Mouse (Mus musculus) CD4-positive, CD25-positive, alpha-beta regulatory T cell (primary cell): Measurements from ENCODE around the gene Myt1. TPM values are rescaled to one million over a fixed set of nuclear protein-coding genes. Genes with fewer than 3 reads are reported as not detected.

ENCODE experiments used
- polyA plus RNA-seq: library from polyadenylated mRNA; unstranded; fragments of 100-300 nt; shearing (Covaris generic); gene quantifications from one replicate; pipeline ENCODE4 v1.2.1, GENCODE M21; 2017

Gene Myt1
- polyA plus RNA-seq: not detected

DNA sequence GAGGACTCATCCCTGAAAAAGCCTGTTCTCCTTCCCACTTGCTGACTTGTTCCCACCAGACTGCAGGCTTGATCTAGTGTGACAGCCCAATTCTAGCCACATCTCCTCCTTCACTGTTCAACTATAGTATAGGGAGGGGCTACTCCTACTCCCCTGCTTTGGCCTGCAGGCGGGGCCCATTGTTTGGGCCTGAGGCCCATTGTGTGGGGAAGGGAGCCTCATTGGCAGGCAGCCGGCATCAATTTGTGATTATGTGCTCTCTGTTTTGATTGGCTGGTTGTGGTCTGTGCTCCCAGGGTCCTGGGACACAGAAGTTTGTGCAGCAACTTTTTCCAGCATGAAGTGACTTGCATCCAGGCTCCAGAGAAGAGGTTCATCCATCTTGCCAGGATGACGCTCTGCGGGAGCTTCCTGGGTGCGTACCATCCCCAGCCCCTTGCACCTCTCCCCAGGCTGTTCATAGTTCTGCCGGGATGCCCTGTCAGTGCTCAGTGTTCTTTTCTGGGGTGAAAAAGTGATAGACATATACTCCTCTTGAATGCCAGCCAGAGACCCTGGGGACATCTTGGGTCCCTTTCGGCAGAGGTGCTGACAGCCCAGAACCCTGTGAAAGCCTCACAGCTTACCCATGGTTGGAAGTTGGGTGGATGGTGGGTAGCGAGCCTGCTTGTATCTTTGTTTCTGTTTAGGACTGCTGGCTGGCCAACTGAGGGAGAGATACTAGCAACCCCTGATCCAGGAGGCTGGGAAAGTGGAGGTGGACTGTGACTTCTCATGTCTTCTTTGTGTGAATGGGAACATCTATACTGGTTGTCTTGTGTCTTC, at the start of gene Myt1:
TSS of gene Myt1 (plus strand) at position 327 of the 825 bp plus-strand sequence.

DNA sequence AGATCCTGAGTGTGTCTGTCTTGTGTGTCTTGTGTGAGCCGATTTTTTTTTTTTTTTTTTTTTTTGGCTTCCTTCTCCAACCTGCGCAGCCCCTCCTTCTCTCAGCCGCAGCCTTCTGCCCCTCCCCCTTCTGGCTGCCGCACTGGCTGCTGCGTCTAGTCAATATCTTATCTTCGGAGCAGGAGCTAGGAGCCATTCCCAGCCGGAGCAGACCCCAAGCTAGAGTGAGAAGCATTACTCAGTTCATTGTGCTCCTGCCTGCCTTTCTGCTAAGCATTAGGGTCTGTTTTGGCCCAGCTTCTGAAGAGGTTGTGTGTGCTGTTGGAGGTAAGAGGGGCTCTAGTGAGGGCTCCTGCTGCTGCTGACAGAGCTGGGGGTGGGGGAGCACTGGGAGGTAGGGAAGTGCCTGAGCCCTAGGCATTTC, 48.2 kb upstream of the Myt1 start, which contains the start of gene Oprl1:
TSS of gene Oprl1 (plus strand) at position 114 of the 424 bp plus-strand sequence.

DNA sequence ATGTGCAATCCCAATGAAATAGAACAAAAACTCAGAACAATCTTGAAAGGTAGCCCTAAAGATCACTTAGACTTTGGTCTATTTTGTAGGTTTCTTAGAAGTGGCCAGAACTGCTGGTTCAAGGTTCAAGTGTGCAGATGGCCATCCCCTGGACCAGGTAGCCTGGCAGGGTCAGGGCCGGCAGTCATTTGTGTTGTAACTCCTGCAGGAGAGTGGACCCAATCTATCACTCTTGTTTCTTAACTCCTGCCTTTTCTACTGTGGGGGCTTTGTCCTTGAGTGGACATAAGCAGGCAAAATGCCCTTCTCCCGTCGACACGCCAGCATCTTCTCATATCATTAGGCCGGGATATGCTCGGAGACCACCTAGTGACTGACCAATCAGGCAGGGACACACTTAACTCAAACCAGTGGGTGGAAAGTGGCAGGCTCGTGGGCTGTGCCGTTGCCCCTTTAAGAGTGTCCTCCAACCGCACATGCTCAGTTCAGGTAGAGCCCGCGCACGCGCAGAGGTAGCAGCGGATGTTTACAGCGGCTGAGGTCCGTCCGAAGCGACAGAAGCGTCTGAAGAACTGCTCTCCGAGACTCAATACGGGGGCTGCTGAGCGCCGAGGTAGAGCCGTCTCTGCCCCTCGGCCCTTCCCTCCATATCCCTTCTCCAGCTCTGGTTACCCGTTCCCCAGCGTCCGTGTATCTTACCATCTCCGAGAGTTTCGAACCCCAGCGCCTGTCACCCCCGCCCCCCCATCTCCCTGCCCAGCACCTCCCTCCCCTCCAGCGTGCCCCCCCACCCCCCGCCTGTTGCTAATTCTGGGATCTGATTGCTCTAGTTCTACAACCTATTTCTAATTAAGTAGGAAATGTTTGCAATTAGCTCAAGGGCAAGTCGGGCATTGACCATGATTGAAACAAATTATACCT, 74.5 kb downstream of the Myt1 start, which contains the start of gene Pcmtd2:
TSS of gene Pcmtd2 (plus strand) at position 483 of the 921 bp plus-strand sequence.

DNA sequence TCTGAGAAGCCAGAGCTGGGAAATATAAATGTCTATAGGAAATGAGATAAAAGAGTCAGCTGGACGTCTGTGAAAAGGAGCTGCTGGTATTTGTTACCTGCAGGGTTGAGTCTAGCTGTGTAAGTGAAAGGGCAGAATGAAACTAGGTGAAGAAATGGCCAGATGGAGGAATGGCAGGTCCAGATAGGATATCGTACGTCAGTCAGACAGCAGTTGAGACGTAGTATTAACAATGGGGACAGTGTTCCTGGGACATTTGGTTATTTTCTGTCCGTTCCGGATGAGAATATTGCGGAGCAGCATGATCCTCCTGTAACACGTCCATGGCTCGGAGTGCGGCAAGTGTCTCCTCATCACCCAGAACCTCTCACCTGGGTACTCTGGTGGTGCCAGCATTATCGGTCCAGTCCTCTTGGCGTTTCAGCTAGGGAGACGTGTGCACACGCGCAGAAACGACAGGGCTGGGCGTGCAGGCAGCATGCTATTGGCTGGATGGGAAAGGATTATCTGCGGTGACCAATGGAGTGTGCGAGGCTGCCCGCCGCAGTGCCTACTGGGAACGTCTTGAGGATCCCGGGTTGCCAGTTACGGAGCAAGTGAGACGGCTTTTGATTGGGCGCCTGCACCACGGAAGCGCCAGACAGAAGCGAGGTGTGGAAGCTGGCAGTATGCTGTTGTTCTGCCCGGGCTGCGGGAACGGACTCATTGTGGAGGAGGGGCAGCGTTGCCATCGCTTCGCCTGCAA, 100.8 kb downstream of the Myt1 start, which contains the start of gene Polr3k:
TSS of gene Polr3k (plus strand) at position 547 of the 745 bp plus-strand sequence.

Other genes with a start within 250 kb of the Myt1 start
- gene Dnajc5, start 242.8 kb upstream of the Myt1 start, polyA plus RNA-seq: 114 TPM
- gene Uckl1, start 178.4 kb upstream of the Myt1 start, polyA plus RNA-seq: 226 TPM
- gene Prpf6, start 171.5 kb upstream of the Myt1 start, polyA plus RNA-seq: 88.6 TPM
- gene Zfp512b, start 170.5 kb upstream of the Myt1 start, polyA plus RNA-seq: 40.6 TPM
- 37.9 TPM for gene Samd10, start 164.1 kb upstream of the Myt1 start, polyA plus RNA-seq
- not detected for gene Gm29797, start 106.3 kb upstream of the Myt1 start, polyA plus RNA-seq
- not detected for gene Sox18, start 91.7 kb upstream of the Myt1 start, polyA plus RNA-seq
- 19.6 TPM for gene Tcea2, start 83.0 kb upstream of the Myt1 start, polyA plus RNA-seq
- 222 TPM for gene Rgs19, start 69.4 kb upstream of the Myt1 start, polyA plus RNA-seq
- gene Lkaaear1, start 64.9 kb upstream of the Myt1 start, polyA plus RNA-seq: not detected
- gene Oprl1, start 48.3 kb upstream of the Myt1 start, polyA plus RNA-seq: 0.34 TPM
- 71.4 TPM for gene Pcmtd2, start 74.5 kb downstream of the Myt1 start, polyA plus RNA-seq
- gene Polr3k, start 101.0 kb downstream of the Myt1 start, polyA plus RNA-seq: 30.3 TPM
- 0.07 TPM for gene Gm14496, start 227.8 kb downstream of the Myt1 start, polyA plus RNA-seq